Mouse (Mus musculus) urinary bladder, postnatal 14 days (tissue): ENCODE results near the gene Zfyve28.

Source experiments
- DNase-seq: peaks from one replicate; pipeline ENCODE4 v3.0.0; 2021; ENCODE audit warnings: low spot score

Gene Zfyve28

DNA sequence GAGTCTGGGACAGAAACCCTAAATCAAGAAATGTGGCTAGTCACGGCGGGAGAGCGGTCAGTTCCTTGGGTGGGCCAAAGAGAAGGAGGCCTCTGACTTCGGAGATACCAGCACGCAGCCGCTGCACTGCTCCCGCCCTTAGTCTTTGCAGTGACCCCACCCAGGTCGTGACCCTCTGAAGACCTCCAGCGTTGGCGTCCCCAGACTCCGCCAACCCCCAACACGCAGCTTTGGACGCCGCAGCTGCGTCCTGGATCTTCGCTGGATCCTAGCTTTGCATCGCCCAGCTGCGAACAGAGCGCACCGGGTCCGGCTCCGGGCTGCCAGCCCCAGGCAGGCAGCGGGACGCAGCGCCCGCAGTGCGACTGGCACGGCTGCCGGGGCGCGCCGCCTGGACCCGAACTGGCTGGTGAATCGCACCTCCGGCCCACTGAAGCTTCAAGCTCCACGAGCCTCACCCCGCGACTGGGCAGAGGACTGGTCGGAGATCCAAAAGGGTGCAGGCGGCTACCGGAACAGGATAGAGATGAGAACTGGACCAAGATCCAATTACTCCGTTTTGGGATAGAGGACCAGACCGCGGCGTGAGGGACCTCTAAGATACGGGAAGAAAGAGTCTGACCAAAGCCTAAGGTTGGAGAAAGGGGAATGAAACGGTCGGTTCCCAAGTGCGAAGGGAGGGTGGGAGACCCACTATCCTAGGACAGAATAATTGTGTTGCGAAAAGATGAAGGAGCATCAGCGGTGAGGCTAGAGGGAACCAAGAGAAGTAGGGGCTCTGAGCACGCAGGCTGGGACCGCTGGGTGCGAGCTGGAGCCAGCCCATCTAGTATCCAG is 1.0 kb downstream of the Zfyve28 start:
- peak; percentile 14 for DNase-seq

DNA sequence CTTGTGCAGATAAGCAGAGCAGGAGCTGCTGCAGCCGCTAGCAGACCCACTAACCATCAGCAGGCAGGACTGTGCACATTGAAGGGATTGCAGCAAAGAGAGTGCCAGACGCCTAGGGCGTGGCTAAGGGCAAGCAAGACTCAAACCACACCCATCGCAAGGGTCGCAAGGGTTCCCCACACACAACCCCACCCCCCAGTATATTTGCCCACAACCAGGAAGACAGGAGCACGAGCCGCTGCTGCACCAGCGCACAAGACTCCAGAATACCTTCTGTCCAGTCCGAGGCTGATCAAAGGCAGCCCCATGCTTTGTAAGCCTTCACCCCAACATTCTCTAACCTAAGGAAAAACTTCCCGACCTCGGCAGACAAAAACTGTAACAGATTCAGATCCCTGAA is 1.7 kb downstream of the Zfyve28 start:
- DNase-seq, result peak; percentile 11

DNA sequence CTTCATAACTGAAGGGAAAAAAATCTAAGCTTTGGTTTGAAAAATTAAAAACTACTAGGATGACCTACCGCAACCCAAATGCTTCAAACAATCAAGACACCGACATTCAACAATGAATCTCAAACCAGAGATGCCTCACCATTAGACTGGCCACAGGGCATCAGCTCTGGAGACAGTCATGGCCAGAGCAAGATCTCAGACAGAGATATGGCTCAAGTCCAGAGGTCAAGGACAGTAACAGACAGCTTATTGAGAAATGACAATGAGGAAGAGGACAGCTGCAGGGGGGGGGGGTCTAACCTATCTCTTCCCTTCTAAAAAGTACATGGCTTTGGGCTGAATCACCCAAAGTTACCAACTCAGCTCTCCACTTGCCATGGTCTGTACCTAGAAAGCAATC is 3.0 kb downstream of the Zfyve28 start:
- no peak for DNase-seq

DNA sequence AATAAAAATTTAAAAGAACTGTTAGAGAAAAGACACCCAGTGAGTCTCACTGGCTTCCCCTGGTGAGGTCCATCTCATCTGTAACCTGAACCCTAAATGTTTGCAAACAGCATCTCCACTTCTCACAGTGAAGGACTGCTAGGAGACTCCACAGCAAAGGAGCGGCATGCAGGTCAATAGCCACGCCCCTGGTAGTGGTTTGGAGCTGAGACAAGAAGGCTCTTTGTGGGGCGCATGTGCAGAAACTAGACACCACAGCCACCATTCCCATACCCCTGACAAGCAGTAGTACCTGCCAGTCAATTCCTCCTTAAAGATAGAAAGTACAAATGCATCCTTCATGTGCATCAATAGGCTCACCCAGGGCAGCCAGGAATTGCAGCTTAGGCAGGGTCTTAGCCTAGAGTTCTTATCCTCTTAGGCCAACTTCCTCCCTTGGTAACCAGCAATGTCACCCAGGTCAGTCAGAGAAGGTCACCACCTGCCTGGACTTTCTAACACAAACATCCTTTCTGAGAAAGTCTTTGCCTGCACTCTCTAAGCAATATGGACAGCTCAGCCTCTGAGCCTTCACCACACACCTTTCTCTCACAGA is 4.0 kb downstream of the Zfyve28 start:
- DNase-seq, result no peak

DNA sequence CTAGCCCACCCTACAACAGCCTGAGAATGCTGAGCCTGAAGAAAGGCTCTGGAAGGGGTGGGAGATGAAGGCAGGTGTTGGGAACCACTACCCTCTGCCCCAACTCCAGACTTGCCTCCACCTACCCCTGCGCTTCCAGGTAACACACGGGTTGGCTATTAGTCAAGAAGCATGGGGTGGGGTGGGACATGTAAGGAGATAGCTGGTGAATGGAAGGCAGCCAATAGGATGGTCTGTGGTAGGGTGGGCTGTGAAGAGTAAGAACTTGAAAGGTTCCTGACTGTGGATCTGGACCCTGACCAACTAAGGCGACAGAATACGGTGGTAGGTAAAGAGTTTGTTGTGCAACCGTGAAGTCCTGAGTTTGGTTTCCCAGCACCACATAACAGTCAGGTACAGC is 4.9 kb downstream of the Zfyve28 start:
- DNase-seq, result no peak

DNA sequence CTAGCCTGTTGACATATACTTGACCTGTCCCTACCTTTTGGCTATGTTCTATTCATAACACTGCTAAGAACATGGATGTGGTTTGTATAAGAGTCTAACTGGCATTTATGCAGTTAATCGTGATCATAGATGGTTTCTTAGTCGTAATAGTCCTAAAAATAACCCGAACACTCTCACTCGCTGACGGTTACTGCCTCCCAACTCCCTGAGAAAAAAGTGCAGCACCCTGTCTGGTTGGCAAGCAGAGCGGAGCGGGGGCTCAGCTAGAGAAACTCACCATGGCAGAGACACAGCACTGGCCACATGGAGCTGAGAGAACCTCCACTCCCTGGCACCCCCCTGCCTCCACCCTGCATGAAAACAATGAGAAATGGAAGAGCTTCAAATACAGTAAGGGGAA is 7.3 kb downstream of the Zfyve28 start:
- DNase-seq, result no peak

DNA sequence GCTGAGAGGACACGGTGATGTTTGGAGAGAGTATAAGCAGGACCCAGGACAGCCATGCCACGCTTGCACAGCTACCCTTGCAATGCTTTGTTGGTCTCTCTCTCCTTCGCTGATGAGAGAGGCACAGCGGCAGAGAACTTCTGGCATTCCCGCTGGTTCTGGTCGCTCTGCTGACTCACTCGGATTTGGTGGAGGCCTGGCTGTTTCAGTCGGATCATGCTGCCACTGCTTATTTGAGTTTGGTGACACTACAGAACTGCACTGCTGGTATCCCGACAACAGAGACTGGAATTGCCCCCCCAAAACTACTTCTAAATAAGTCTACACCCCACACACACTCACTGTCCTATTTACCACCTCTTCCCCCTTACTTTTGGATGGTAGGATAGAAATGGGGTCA is 9.0 kb downstream of the Zfyve28 start:
- no peak for DNase-seq

DNA sequence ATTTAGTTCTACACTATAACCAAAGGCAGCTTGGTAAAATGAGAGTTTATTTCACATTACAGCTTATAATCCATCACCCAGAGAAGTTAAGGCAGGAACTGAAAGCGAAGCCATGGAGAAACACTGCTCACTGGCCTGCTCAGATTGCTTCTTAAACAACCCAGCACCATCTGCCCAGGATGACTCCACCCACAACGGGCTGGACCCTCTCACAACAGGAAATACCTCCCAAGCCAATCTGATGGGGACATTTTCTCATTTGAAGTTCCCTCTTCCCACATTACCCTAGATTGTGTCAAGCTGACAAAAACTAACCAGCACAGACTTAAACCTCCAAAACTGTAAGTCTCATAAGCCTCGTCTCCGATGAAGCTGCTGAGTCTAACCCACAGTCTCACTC is 10.2 kb downstream of the Zfyve28 start:
- no peak for DNase-seq

DNA sequence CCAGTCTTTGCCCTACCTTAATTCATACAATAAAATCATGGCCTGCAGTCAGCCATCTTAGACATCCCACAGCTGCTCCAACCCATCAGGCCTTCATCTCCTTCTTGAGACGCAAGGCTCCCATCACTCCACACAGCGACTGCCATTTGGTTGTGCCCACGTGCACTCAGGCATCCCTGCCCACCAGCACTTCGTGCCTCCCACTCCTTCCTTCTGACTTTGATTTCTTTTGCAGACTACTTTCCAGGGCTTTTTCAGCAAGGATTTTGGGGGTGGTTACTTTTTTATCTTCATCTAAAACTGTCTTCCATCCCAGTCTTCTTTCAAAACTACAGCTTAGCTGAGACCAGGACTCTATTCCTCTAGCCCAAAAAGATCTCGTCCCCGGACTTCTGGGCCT is 11.5 kb downstream of the Zfyve28 start:
- DNase-seq, result no peak

DNA sequence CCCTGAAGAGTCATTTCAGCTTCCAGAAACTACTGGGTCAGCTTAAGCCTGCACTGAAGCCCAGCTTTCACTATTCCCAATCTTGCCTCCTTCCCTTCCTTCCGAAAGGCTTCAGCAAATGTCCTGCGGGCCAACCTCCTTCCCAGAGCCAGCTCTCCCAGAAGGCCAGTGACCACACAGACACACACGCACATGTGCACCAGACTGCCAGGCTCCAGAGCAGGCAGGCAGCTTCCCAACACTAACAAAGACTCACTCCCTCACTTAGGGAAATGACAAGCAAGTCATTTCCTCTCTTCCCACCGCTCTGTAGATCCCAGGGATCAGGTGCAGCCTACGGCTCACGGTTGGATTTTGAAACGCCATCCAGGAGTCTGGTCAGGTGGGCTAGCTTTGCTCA is 12.1 kb downstream of the Zfyve28 start:
- no peak for DNase-seq

DNA sequence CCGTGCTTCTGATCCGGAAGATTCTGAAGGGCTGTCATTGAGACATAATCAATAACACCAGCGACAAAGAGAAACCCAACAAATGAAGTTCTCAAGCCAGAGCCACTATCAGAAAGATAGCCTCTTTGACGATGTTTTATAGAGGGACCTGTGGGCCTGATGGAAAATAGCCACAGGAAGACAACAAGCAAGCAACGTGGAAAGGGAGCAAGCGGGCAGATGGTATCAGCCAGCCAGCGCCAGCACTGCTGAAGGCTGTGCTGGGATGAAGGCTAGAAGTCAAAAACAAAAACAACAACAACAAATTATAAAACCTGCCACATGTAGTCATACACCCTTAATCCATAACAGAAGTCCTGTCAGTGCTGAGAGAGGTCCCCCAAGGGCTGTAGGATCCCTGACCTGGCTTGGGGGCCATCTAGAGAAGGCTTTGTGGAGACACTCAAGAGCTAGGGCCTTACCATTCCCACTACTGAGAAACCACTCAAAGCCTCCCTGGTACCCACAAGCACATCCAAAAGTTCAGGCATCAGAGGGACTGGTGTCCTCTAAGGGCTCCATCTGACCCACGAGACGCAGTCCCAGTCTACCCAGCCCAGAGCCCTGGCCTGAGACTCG is 13.5 kb downstream of the Zfyve28 start:
- DNase-seq, result no peak

DNA sequence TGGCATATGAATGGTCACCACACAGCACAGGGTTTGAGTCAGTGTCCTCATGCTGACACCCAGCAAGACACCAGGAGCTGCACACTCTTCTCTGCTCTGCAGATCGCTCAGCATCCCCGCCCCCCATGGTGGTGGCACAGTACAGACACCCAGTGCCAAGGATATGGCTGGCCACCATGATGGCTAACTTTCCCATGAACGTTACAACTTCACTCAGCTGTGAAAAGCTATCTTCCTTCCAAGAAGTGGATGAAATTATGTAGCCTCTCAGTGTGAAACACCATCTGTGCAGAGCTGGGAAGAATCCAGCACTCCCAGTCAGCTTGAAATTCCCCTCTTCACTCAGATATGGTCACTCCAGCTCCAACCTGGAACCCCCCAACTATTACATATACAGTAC is 14.0 kb downstream of the Zfyve28 start:
- DNase-seq, result no peak

DNA sequence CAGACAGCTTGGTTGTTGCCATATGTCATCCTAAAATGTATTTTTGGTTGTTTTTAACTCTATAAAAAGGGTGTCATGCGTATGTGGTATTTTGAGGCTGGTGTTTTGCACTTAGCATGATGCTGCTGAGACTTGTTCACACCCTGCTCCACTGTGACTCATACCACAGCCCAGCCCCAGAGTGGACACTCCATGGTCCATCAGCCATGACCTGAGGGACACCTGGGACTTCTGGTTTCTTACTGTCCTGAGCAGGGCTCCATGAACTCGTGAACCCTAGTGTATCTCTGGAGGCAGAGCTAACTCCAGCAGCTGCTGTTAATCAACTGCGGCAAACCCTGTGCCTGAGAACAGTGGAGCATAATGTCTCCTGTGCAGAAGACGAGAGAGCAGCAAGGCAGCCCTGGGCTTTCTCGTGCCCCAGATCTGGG is 15.0 kb downstream of the Zfyve28 start:
- DNase-seq, result no peak

DNA sequence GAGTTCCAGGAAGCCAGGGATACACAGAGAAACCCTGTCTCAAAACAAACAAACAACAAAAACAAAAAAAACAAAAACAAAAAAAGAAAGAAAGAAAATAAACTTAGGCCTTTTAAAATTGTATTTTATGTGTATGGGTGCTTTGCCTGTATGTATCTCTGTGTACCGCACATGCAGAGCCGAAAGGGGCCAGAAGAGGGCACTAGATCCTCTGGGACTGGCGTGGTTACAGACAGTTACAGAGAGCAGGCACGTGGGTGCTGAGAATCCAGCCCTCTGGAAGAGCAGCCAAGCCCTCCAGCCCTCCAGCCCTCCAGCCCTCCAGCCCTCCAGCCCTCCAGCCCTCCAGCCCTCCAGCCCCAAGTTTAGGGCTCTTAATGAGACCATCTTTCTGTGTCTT is 16.5 kb downstream of the Zfyve28 start:
- peak; percentile 34 for DNase-seq

DNA sequence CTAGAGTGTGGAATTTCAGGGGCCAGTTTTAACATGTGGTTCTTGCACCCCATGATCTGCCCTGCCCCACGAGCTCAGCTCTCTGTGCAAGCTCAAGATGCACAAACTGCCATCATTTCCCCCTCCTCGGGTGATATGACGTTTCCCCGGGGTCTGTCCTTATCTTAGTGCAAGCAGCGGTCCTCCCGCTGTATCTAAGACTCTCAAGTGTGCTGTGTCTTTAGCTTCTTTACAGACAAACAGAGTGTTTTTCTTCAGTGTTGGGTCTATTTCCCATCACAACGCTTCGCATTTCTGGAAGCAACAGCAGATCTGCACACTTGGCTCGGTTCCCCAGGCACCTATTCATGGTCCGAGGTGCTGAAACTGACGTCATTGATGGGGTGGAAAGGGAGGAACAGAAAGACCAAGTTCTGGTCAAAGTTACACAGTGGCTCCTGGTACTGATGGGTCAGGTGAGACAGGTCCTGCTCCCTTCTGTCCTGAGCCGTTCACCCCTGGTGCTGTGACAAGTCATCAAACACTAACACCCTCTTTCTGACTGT is 18.3 kb downstream of the Zfyve28 start:
- DNase-seq, result no peak

DNA sequence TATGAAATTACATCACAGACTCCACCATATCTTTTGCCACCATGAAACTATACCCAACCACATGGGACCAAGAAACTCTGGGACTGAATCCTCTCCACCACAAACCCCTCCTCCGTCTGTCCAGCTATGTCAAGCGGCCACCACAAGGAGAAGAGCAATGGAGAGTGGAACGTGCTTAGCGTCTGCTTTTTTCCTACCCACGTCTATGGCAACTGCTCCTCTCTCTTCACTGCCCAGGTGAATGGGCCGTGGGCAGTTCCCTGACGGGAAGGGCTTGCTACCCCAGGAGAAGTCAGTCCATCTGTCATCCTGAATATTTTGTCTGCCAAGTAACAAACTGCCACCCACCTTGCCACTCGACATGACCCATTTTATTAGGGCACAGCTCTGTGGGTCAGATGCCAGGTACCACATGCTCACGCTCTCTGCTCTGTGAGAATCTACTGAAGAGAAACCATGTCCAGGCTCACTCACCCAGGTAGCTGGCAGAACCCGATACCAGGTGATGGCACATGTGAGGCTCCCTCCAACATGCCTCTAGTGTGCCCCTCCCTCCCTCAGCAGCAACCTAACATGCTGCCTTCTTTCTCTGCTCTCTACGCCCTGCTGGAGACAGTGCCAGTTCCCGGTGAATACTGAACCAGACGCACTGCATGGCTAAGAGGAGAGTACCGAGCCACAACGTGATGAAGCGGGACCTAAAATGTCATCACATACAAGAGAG is 18.9 kb downstream of the Zfyve28 start:
- no peak for DNase-seq

DNA sequence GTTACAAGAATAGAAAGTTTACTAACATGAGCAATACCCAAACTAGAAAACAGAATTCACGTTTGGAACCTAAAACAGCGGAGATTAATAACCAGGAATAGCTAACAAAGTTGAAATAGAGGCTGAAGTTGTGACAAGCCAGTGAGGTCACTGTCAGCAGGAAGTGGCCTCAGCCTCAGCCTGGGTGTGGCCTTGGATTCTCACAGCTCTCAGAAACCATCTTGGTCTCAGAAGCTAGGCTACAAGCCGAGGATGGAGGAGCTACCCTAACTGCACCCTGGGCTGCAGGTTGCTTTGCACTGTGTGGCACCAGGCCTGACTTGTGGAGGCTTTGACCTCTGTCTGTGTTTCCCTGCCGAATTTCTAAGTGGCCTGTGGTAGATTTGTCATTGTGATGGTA is 22.2 kb downstream of the Zfyve28 start:
- DNase-seq, result no peak

DNA sequence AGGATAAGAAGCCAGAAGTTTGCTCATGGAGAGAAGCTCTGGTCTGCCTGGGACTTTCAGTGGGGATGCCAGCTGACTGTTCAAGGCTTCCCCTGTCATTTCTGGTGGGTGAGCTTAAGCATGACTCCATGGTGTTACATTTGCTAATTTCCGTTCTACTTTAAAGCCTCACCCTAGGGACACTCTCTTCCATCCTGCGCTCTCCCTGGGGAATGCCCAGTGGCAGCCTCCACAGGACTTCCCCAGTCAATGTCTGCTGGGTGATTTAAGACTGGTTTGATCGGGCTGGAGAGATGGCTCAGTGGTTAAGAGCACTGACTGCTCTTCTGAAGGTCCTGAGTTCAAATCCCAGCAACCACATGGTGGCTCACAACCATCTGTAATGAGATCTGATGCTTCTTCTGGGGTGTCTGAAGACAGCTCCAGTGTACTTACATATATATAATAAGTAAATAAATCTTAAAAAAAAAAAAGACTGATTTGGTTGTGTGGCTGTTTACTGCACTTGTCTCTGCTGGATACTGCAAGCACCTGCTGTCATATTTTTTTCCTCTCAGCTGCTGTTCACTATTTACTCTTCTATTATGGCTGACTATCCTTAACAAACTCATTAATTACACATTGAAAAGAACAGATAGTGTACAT is 29.0 kb downstream of the Zfyve28 start:
- no peak for DNase-seq

DNA sequence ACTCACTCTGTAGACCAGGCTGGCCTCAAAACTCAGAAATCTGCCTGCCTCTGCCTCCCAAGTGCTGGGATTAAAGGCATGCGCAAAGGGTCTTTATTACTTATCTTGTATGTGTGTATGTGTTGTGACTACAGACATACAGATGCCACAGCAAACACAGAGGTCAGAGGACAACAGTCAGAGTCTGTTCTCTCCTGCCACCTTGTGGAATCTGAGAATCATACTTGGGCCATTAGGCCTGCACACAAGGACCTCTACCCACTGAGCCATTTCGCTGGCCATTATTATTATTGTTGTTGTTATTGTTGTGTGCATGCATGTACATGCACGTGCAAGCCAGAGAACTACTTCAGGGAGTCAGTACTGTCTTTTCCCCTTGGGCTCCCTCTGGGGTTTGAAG is 33.1 kb downstream of the Zfyve28 start:
- DNase-seq, result no peak

DNA sequence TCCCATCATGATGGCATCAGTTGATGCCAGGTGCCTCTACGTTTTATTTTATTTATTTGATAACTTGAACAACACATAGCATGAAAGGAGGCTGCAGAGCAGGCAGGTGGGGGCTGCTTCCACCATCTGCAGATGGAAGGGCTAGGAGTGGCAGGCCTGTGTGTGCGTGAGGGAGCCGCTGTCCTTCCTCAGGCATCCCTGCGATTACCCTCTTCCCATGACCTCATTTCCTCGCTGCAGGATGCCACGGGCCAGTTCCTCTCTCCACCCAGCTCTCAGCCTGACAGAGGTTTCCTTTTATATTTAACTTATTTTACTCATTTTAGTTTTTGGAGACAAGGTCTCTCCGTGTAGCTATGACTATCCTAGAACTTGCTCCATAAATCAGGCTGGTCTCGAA is 33.9 kb downstream of the Zfyve28 start:
- no peak for DNase-seq

DNA sequence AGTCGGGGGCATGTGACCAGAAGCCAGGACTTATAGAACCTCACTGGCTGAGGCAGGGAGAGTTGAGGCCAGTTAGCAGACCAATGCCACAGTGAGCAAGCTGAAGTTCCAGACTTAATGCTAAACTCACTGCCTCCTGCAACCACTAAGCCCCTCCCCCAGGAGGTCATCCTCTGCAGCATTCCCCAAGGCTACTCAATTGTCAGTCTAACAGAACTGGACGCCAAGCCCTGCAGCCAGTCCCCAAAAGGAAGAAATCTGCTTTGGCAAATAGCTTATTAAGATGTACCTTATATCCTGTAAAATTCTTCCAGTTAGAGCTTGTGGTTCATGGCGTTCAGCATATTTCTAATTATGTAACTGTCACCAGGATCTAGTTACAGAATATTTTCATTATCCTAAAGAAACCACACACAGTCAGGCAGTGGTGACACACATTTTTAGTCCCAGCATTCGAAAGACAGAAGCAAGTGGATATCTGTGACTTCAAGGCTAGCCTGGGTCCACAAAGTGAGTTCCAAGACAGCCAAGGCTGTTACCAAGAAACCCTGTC is 35.2 kb downstream of the Zfyve28 start:
- no peak for DNase-seq
